Mouse (Mus musculus) liver, embryonic 12.5 days (tissue): ENCODE measurements around the gene Mydgf. TPM values are rescaled to one million over a fixed set of nuclear protein-coding genes. Genes with fewer than 3 reads are reported as not detected.

ENCODE experiments used
- ATAC-seq: fragments of 200-750 bp; cut with Nextera tagmentation; 2 replicates; pipeline ENCODE4 v1.8.0; 2017; ENCODE audit warnings: moderate number of reproducible peaks, mild to moderate bottlenecking, moderate library complexity
- H3K27ac ChIP-seq: fragments of 300-500 bp; sonication (generic); 2 replicates; pipeline ENCODE4 v1.5.1; 2016; ENCODE audit warnings: mild to moderate bottlenecking
- H3K27me3 ChIP-seq: fragments of 300-500 bp; sonication (generic); replicated peaks from 2 replicates; pipeline ENCODE4 v1.6.1; 2016; ENCODE audit warnings: mild to moderate bottlenecking, moderate library complexity
- H3K36me3 ChIP-seq: fragments of 300-500 bp; sonication (generic); 2 replicates; pipeline ENCODE4 v1.6.1; 2016; ENCODE audit warnings: mild to moderate bottlenecking, moderate library complexity
- H3K4me1 ChIP-seq: fragments of 300-500 bp; sonication (generic); 2 replicates; pipeline ENCODE4 v1.6.1; 2016
- H3K4me2 ChIP-seq: fragments of 300-500 bp; sonication (generic); 2 replicates; pipeline ENCODE4 v1.6.1; 2016; ENCODE audit warnings: mild to moderate bottlenecking, moderate library complexity
- H3K4me3 ChIP-seq: fragments of 300-500 bp; sonication (generic); 2 replicates; pipeline ENCODE4 v1.5.1; 2016; ENCODE audit warnings: mild to moderate bottlenecking, moderate library complexity
- H3K9ac ChIP-seq: fragments of 300-500 bp; sonication (generic); 2 replicates; pipeline ENCODE4 v1.6.1; 2016; ENCODE audit warnings: mild to moderate bottlenecking, moderate library complexity
- H3K9me3 ChIP-seq: fragments of 300-500 bp; sonication (generic); replicated peaks from 2 replicates; pipeline ENCODE4 v1.6.1; 2016; ENCODE audit warnings: mild to moderate bottlenecking, moderate library complexity
- WGBS: fragments of 180-500 bp; shearing (Covaris S2); methylation state at CpG from one replicate; pipeline ENCODE4 v1.1.7; 2016; ENCODE audit not compliant: insufficient replicate concordance; 5-methylcytosine and 5-hydroxymethylcytosine counted together
- polyA plus RNA-seq: library from polyadenylated mRNA; unstranded; fragments of >200 nt; fragmentation: Nextera tagmentation; extraction: Ambion mirVana; gene quantifications from 2 replicates; pipeline ENCODE4 v1.2.1, GENCODE M21; 2016

The Mydgf gene
- polyA plus RNA-seq = 66.2 and 71.0 TPM in 2 replicates

- Histone ChIP-seq H3K27me3 (no peaks in the 10 kb centered on the region), H3K9ac (peak within 1 kb of the TSS; percentile 84), H3K4me1 (peaks cover 29% of the 10 kb centered on the region), H3K4me3 (peak within 1 kb of the TSS; percentile 86), H3K36me3 (peaks cover 67% of the 10 kb centered on the region), H3K4me2 (peak within 1 kb of the TSS; percentile 85), H3K9me3 (no peaks in the 10 kb centered on the region), H3K27ac (peak within 1 kb of the TSS; percentile 76)
- under 1% methylated on average over 47 of the region's 47 CpGs for WGBS
- peak; percentile 90 for ATAC-seq
Measured at GRCm38 (mm10) chr17:56183658-56184103, at the start of gene Mydgf. Gene Mydgf (minus strand): TSS chr17:56183920.

- H3K9me3 ChIP-seq = no peaks in the 10 kb centered on the region
- ATAC-seq = no peak
- H3K36me3 ChIP-seq = no peaks in the 10 kb centered on the region
- peak overlapping the region; percentile 7; the same call in 1 of the 2 replicates for H3K4me2 ChIP-seq
- H3K4me3 ChIP-seq = no peak overlapping the region
- peaks cover 13% of the 10 kb centered on the region; the same call in 1 of the 2 replicates for H3K27me3 ChIP-seq
- WGBS = 53% methylated on average over 8 of the region's 8 CpGs
- H3K4me1 ChIP-seq = peaks cover 5% of the 10 kb centered on the region; the same call in 1 of the 2 replicates
- no peak overlapping the region for H3K27ac ChIP-seq
- no peak overlapping the region for H3K9ac ChIP-seq
Measured at GRCm38 (mm10) chr17:56233389-56233788, 49.7 kb upstream of the Mydgf start.

- Histone ChIP-seq H3K4me1 (peaks cover 7% of the 10 kb centered on the region), H3K4me3 (no peak overlapping the region), H3K36me3 (no peaks in the 10 kb centered on the region), H3K27ac (no peak overlapping the region), H3K9me3 (no peaks in the 10 kb centered on the region), H3K9ac (no peak overlapping the region), H3K27me3 (peaks cover 21% of the 10 kb centered on the region), H3K4me2 (no peak overlapping the region)
- 59% methylated on average over 10 of the region's 10 CpGs for WGBS
- no peak for ATAC-seq
Measured at GRCm38 (mm10) chr17:56229943-56230342, 46.2 kb upstream of the Mydgf start.

- Histone ChIP-seq H3K27me3 (peaks cover 12% of the 10 kb centered on the region), H3K4me3 (no peak overlapping the region), H3K9me3 (no peaks in the 10 kb centered on the region), H3K4me2 (no peak overlapping the region), H3K4me1 (peaks cover 5% of the 10 kb centered on the region; the same call in 1 of the 2 replicates), H3K36me3 (no peaks in the 10 kb centered on the region), H3K27ac (no peak overlapping the region), H3K9ac (no peak overlapping the region)
- no peak for ATAC-seq
- 46% methylated on average over 3 of the region's 3 CpGs for WGBS
Measured at GRCm38 (mm10) chr17:56226566-56226965, 42.8 kb upstream of the Mydgf start.

GRCm38 (mm10) chr17:56224916-56225315 lies 41.2 kb upstream of the Mydgf start:
- Histone ChIP-seq H3K4me1 (peaks cover 5% of the 10 kb centered on the region; the same call in 1 of the 2 replicates), H3K9me3 (no peaks in the 10 kb centered on the region), H3K9ac (no peak overlapping the region), H3K27ac (no peak overlapping the region), H3K27me3 (peaks cover 12% of the 10 kb centered on the region), H3K4me2 (no peak overlapping the region), H3K36me3 (no peaks in the 10 kb centered on the region), H3K4me3 (no peak overlapping the region)
- 11% methylated on average over 1 of the region's 1 CpGs for WGBS
- ATAC-seq = no peak; the same call in 1 of the 2 replicates

GRCm38 (mm10) chr17:56219805-56220204 lies 36.1 kb upstream of the Mydgf start:
- Histone ChIP-seq H3K27ac (peak overlapping the region; percentile 85; the same call in 1 of the 2 replicates), H3K9ac (no peak overlapping the region), H3K4me2 (peak overlapping the region; percentile 88), H3K9me3 (no peaks in the 10 kb centered on the region), H3K4me1 (peaks cover 39% of the 10 kb centered on the region), H3K27me3 (no peaks in the 10 kb centered on the region; the same call in 1 of the 2 replicates), H3K4me3 (no peak overlapping the region), H3K36me3 (peaks cover 10% of the 10 kb centered on the region; the same call in 1 of the 2 replicates)
- WGBS = 38% methylated on average over 3 of the region's 3 CpGs
- ATAC-seq = no peak

- Histone ChIP-seq H3K4me2 (peak overlapping the region; percentile 88), H3K4me3 (peak overlapping the region; percentile 83), H3K27ac (peak overlapping the region; percentile 85), H3K27me3 (no peaks in the 10 kb centered on the region; the same call in 1 of the 2 replicates), H3K9ac (peak overlapping the region; percentile 87), H3K9me3 (no peaks in the 10 kb centered on the region), H3K4me1 (peaks cover 38% of the 10 kb centered on the region), H3K36me3 (peaks cover 10% of the 10 kb centered on the region; the same call in 1 of the 2 replicates)
- 27% methylated on average over 12 of the region's 12 CpGs for WGBS
- ATAC-seq = no peak
Measured at GRCm38 (mm10) chr17:56219251-56219650, 35.5 kb upstream of the Mydgf start.

- Histone ChIP-seq H3K9ac (peak within 1 kb of the TSS; percentile 87), H3K27me3 (no peaks in the 10 kb centered on the region; the same call in 1 of the 2 replicates), H3K27ac (peak within 1 kb of the TSS; percentile 85), H3K4me3 (peak within 1 kb of the TSS; percentile 83), H3K4me1 (peaks cover 41% of the 10 kb centered on the region), H3K4me2 (peak within 1 kb of the TSS; percentile 88), H3K9me3 (no peaks in the 10 kb centered on the region), H3K36me3 (peaks cover 12% of the 10 kb centered on the region; the same call in 1 of the 2 replicates)
- under 1% methylated on average over 70 of the region's 78 CpGs for WGBS
- ATAC-seq = peak; percentile 96
Measured at GRCm38 (mm10) chr17:56218377-56219191, 34.9 kb upstream of the Mydgf start, which contains the start of gene Dpp9. Gene Dpp9 (minus strand): TSS chr17:56218905.

- Histone ChIP-seq H3K27ac (no peak overlapping the region), H3K4me1 (peaks cover 47% of the 10 kb centered on the region), H3K36me3 (peaks cover 12% of the 10 kb centered on the region; the same call in 1 of the 2 replicates), H3K9ac (peak overlapping the region; percentile 87), H3K4me2 (peak overlapping the region; percentile 88), H3K4me3 (peak overlapping the region; percentile 83), H3K9me3 (no peaks in the 10 kb centered on the region), H3K27me3 (no peaks in the 10 kb centered on the region; the same call in 1 of the 2 replicates)
- WGBS = 62% methylated on average over 13 of the region's 13 CpGs
- no peak for ATAC-seq
Measured at GRCm38 (mm10) chr17:56217670-56218069, 34.0 kb upstream of the Mydgf start.

- no peak overlapping the region for H3K4me3 ChIP-seq
- ATAC-seq = no peak
- peaks cover 40% of the 10 kb centered on the region for H3K36me3 ChIP-seq
- no peaks in the 10 kb centered on the region for H3K9me3 ChIP-seq
- peaks cover 50% of the 10 kb centered on the region for H3K4me1 ChIP-seq
- H3K9ac ChIP-seq = no peak overlapping the region
- H3K4me2 ChIP-seq = no peak overlapping the region
- H3K27me3 ChIP-seq = no peaks in the 10 kb centered on the region
- H3K27ac ChIP-seq = no peak overlapping the region
- WGBS = 71% methylated on average over 1 of the region's 1 CpGs
Measured at GRCm38 (mm10) chr17:56214229-56214628, 30.5 kb upstream of the Mydgf start.

GRCm38 (mm10) chr17:56212676-56213075 lies 29.0 kb upstream of the Mydgf start:
- ATAC-seq = peak; percentile 44
- Histone ChIP-seq H3K4me3 (no peak overlapping the region), H3K27ac (peak overlapping the region; percentile 53), H3K27me3 (no peaks in the 10 kb centered on the region), H3K9me3 (no peaks in the 10 kb centered on the region), H3K36me3 (peaks cover 56% of the 10 kb centered on the region), H3K4me2 (peak overlapping the region; percentile 10; the same call in 1 of the 2 replicates), H3K9ac (no peak overlapping the region), H3K4me1 (peaks cover 40% of the 10 kb centered on the region)
- WGBS = 31% methylated on average over 6 of the region's 6 CpGs

- H3K4me2 ChIP-seq = no peak overlapping the region
- H3K9ac ChIP-seq = no peak overlapping the region
- H3K4me1 ChIP-seq = peaks cover 35% of the 10 kb centered on the region
- no peaks in the 10 kb centered on the region for H3K9me3 ChIP-seq
- no peak overlapping the region for H3K27ac ChIP-seq
- H3K27me3 ChIP-seq = no peaks in the 10 kb centered on the region
- ATAC-seq = no peak
- H3K4me3 ChIP-seq = no peak overlapping the region
- H3K36me3 ChIP-seq = peaks cover 72% of the 10 kb centered on the region
- WGBS = 80% methylated on average over 2 of the region's 2 CpGs
Measured at GRCm38 (mm10) chr17:56211090-56211489, 27.4 kb upstream of the Mydgf start.
